Mouse (Mus musculus) splenic B cell, adult 2 months (primary cell): Measurements from ENCODE around the gene Itgb2.

Experiments
- DNase-seq: peaks from one replicate; pipeline ENCODE4 v3.0.0-alpha.2; 2011; ENCODE audit warnings: low read depth, low spot score
- H3K27me3 ChIP-seq: 2 replicates; pipeline ENCODE4 v1.6.1; 2012; ENCODE audit warnings: mild to moderate bottlenecking, low read length, moderate library complexity, mixed read lengths; ENCODE audit not compliant: control insufficient read depth, poor library complexity, insufficient read depth, severe bottlenecking
- H3K36me3 ChIP-seq: 2 replicates; pipeline ENCODE4 v1.6.1; 2012; ENCODE audit warnings: mild to moderate bottlenecking, low read length, moderate library complexity, mixed read lengths; ENCODE audit not compliant: control insufficient read depth, poor library complexity, insufficient read depth, severe bottlenecking

Gene Itgb2

DNA sequence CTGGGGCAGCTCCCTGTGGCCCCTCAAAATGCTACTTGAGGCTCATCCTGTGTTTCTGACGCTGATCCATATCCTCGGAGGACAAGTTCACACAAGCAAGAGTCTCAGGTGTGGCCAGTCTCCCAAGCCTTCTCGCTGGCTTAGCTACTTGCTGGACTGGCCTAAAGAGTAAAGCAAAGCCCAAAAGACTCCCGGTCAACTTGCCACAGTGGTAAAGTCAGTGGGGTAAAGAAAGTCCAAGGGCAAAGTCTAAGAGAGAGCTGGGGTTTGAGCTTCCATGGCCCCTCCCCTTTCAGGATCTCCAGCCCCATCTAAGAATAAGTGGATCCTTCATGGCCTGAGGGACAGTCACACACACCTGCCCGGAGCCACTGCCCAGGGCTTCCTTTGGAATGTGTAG, 22.1 kb downstream of the Itgb2 start:
- no peak for DNase-seq

DNA sequence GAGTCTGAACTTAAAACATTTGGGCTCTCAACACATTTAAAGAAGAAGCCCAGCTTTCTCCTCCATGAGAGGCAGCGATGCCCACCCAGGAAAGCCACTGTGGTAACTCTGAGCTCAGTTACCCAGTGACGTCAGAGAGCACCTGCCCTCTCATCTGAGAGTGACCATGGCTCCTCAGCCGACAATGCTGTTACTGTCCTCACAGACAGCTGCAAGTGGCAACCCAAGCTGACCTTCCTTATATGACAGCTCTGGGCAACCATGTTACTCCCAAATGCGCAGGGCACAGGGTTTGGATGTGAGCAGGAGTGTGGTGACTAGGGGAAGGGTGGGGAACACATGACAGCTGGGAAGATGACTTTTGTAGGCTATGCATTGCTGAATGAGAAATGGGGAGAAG, 23.2 kb downstream of the Itgb2 start:
- no peak for DNase-seq
- H3K36me3 ChIP-seq, result peaks cover 8% of the 10 kb centered on the region
- H3K27me3 ChIP-seq, result no peaks in the 10 kb centered on the region

More for the DNA sequence above, 22.1 kb downstream of the Itgb2 start:
- no peaks in the 10 kb centered on the region for H3K27me3 ChIP-seq
- peaks cover 7% of the 10 kb centered on the region for H3K36me3 ChIP-seq

DNA sequence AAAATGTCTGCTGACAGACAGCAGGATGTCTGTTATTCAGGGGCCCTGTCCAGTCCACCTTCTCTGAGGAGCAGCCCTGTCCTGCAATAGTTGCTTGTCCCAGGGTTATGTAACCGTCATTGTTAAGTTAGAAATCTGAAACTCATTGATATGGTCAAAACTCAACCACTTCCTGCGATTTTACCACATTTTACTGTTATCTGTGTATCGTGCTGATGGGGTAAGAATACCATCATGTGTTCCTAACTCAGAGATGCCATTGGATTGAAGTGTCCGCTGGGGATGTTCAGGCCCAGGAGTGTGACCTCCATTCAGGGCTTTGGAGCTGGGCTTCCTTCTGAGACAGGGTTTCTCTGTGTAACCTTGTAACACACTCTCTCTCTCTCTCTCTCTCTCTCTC, 24.9 kb downstream of the Itgb2 start:
- DNase-seq, result no peak
- H3K27me3 ChIP-seq, result no peaks in the 10 kb centered on the region
- H3K36me3 ChIP-seq, result peaks cover 8% of the 10 kb centered on the region

DNA sequence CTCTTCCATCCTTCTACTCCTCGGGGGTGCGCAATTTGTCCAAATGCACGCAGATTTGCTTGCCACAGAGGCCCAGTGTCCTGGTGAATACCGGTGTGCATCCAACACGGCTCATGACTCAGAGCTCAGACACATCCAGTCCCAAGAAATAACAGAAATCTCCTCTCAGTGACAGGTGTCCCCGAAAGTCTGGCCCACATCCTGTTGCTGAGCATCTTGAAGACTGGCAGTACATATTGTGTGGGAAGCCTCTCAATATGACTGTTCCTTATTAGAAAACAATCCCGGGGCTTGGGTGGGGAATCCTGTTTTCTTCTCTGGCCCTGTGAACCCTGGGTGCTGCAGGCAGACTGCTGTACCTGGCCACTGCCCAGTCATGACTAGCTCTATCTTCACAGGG, 26.6 kb downstream of the Itgb2 start:
- H3K36me3 ChIP-seq, result peaks cover 8% of the 10 kb centered on the region
- no peak for DNase-seq
- no peaks in the 10 kb centered on the region for H3K27me3 ChIP-seq

DNA sequence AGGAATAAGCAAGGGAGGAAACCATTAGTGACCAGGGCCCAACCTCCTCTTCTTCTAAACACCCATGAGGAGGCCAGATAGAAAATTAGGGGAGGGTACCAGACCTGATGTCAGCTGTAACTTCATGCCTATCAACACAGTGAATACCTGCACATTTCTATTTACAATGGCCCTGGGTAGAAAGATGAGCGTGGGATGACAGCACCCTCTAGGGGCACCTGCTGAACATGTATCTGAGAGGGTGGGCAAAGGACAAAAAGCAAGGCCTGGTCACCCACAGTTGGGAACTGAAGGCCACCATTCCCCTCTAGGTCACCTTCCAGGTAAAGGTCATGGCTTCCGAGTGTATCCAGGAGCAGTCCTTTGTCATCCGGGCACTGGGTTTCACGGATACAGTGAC, 27.6 kb downstream of the Itgb2 start:
- DNase-seq, result peak; percentile 34
- Histone ChIP-seq H3K36me3 (peaks cover 8% of the 10 kb centered on the region), H3K27me3 (no peaks in the 10 kb centered on the region)

DNA sequence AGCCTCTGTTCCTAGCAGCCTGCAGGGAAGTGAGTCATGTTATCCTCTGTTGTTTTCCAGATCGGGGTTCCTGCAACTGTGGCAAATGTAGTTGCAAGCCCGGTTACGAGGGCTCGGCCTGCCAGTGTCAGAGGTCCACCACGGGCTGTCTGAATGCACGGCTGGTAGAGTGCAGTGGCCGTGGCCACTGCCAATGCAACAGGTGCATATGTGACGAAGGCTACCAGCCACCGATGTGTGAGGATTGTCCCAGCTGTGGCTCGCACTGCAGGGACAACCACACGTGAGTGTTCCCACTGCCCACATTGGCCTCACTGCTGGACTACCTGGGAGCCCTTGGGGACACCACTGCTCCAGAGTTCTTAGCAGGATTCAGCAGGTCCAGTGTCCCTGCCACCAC, 30.0 kb downstream of the Itgb2 start:
- H3K27me3 ChIP-seq, result no peaks in the 10 kb centered on the region
- no peak for DNase-seq
- H3K36me3 ChIP-seq, result peaks cover 8% of the 10 kb centered on the region

DNA sequence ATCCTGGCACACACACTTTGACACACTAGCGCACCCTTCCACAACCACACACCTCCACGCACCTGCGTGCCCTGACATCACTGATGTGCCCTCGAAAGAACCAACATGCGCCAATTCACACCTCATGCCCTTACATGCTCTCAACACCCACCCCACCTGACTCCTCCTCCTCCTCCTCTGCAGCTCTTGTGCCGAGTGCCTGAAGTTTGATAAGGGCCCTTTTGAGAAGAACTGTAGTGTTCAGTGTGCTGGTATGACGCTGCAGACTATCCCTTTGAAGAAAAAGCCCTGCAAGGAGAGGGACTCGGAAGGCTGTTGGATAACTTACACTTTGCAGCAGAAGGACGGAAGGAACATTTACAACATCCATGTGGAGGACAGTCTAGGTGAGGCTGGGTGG, 30.8 kb downstream of the Itgb2 start:
- Histone ChIP-seq H3K36me3 (peaks cover 7% of the 10 kb centered on the region), H3K27me3 (no peaks in the 10 kb centered on the region)
- DNase-seq, result no peak

DNA sequence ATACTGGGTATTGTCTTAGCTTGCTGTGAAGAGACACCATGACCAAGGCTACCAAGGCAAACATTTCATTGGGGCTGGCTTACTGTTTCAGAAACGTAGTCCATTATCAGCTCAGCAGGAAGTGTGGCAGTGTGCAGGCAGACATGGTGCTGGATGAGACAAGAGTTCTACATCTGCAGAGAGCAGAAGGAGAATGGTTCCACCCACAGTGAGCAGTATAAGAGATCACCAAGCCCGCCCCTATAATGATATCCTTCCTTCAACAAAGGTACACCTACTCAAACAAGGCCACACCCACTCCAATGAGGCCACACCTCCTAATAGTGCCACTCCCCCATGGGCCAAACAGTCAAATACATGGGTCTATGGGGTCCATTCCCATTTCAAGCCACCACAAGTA, 31.5 kb downstream of the Itgb2 start:
- Histone ChIP-seq H3K27me3 (no peaks in the 10 kb centered on the region), H3K36me3 (peaks cover 7% of the 10 kb centered on the region)
- DNase-seq, result no peak

DNA sequence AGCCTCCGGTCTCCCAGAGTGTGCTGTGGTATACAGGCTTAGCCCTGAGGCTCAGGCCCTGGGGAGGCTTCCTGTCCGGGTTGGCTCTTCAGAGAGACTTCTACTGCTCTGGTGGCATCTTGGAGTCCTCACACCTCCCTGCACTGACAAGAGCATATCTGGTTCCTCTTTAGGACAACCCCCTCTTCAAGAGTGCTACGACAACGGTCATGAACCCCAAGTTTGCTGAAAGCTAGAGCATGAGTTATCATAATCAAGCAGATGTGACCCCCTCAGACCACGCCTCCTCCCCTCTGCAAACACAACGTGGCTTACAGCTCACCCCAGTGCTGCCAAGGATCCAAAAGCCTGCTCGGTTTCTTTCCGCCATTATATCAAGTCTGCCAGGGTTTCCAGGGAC, 35.0 kb downstream of the Itgb2 start:
- H3K36me3 ChIP-seq, result no peaks in the 10 kb centered on the region; the same call in none of the 2 replicates
- no peaks in the 10 kb centered on the region for H3K27me3 ChIP-seq
- DNase-seq, result no peak

DNA sequence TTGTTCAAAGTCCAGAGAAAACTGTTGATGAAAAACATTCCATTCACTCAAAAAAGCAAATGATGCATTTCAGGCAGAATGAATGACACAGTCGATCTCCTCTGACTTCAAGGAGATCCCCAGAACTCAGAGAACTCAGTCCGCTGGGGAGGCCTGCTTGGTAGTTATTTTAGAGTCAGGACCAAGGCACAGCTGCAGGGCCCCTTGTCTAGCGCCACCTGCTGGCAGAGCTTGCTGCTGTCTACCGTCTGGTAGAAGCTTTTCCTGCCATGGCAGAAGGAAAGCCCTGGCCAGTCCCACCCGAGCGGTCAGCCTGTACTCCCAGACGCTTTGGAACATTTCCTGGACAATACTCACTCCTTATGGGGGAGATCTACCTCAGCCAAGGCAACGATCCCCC, 36.6 kb downstream of the Itgb2 start:
- DNase-seq, result peak; percentile 90
- no peaks in the 10 kb centered on the region for H3K27me3 ChIP-seq
- no peaks in the 10 kb centered on the region; the same call in none of the 2 replicates for H3K36me3 ChIP-seq

DNA sequence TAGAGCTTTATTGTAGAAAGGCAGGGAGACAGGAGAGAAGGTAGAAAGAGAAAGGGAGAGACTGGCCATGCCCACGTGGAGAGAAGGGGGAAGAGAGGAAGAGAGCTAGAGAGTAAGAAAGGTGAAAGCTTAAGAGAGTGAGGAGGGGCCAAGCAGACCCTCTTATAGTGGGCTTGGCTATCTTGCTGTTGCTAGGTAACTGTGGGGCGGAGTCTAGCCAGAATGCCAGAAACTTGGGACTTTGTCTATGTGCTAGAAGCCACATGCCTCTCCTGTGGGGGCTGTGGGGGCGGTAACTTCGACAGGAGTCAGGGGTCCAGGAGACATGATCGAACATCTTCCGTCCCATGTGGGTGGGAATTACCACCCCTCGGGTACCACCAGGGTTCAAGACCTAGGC, 39.4 kb downstream of the Itgb2 start:
- DNase-seq, result no peak
- Histone ChIP-seq H3K27me3 (no peaks in the 10 kb centered on the region), H3K36me3 (no peaks in the 10 kb centered on the region; the same call in none of the 2 replicates)

DNA sequence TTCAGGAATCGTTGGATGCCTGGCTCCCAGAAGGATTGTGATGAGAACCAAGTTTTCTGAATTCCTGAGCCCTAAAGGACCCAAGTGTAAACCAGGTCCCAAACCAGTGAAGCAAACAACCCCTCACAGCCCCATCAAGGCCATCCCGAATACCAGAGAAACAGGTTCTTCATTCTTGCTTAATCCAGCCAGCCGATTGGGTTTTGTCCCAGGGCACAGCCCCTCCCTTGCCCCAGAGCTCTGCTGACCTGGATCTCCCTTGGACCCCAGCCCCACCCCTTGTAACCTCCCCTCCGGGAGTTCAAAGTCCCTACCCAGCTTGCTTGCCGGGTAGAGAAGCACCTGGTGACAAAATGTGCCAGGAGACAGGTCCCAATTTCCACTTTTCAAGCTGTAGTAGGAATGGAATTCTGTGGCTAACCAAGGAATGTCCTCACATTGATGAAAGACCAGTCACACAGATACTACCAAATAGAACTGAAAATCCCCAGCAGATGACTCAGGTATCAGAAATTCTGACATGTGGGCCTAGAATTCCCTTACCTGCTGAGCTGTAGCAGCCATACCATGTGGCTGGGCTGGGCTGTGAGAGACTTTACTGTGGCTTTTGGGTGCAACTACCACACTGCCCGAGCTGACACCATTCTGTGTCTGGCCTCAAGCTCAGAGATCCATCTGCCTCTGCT, 40.1 kb downstream of the Itgb2 start:
- DNase-seq, result no peak
- no peaks in the 10 kb centered on the region; the same call in 1 of the 2 replicates for H3K36me3 ChIP-seq
- no peaks in the 10 kb centered on the region for H3K27me3 ChIP-seq

DNA sequence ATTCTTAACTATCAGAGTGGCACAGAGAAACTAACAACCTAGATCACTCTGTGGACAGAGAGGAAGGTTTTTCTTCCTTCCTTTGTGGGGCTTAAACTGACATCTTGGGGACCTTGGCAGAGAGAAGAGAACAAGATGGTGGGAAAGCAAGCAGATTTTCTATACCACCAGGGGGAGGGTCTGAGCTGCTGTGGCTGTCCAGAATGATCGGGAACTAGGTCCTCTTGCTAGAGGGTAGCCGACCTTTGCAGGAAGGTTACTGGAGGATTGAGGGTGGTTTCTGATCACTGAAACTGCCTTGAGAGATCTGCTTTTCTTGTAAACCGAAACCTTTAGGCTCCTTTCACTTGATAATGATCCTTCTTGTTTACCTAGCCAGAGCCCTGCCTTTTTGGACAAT, 42.2 kb downstream of the Itgb2 start:
- H3K36me3 ChIP-seq, result no peaks in the 10 kb centered on the region
- no peaks in the 10 kb centered on the region for H3K27me3 ChIP-seq
- DNase-seq, result peak; percentile 41

DNA sequence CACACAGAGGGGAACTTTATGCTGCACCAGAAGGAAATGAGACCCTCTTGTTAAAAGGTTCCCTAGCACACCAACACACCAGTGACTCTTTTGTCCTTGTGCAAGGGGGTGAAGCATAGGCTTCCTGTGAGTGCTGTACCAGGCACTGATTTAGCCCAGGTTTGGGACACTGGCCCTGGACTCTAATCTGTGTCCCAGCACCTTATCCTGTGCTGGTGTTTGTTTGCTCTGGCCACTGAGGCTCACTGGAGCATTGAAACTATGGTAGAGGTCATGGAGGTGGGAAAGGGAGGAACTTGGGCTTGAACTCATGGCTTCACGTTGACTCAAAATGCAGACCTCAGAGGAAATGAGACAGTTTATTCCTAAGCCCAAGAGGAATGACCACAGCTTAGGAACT, 43.1 kb downstream of the Itgb2 start:
- Histone ChIP-seq H3K36me3 (no peaks in the 10 kb centered on the region), H3K27me3 (no peaks in the 10 kb centered on the region)
- no peak for DNase-seq

DNA sequence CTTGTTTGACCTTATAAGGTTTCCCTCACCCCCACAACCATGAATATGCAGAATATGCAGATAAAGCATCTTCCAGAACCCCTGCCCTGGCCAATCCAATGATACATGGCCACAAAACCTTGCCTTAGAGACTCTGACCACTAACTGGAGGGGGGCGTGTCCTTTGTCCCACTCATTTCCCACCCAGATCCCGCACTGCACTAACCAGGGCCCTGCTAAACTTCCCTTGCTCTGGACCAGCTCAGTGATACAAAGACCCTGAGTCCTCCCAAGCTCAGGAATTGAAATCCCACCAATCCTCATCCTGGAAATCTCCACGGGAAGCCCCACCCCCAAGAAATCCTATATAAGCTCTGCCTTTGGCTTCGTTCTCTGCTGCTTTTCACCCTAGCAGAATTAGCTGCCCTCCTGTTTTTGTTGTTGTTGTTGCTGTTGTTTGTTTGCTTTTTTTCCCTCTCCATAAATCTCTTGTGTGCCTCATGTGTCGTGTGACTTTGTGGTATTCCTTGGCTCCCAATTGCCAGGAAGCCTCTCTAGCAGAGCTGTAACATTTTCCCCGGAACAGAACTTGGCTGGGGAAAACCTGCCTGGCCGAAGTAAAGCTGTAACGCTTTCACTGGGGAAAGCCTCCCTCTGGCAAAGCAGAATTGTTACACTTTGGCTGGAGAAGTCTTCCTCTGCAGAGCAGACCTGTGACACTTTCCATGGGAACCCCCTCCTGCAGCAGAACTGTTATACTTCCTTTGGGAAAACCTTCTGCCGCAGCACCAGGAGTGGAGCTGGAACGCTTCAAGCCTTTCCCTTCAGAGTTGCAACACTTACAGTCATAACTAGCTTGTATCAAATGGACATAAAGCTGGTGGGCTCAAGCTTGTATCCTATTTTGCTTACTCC, 50.2 kb downstream of the Itgb2 start:
- H3K27me3 ChIP-seq, result no peaks in the 10 kb centered on the region
- no peaks in the 10 kb centered on the region for H3K36me3 ChIP-seq
- no peak for DNase-seq
